Mouse (Mus musculus): ENCODE data around the gene Abcg1.

DNA sequence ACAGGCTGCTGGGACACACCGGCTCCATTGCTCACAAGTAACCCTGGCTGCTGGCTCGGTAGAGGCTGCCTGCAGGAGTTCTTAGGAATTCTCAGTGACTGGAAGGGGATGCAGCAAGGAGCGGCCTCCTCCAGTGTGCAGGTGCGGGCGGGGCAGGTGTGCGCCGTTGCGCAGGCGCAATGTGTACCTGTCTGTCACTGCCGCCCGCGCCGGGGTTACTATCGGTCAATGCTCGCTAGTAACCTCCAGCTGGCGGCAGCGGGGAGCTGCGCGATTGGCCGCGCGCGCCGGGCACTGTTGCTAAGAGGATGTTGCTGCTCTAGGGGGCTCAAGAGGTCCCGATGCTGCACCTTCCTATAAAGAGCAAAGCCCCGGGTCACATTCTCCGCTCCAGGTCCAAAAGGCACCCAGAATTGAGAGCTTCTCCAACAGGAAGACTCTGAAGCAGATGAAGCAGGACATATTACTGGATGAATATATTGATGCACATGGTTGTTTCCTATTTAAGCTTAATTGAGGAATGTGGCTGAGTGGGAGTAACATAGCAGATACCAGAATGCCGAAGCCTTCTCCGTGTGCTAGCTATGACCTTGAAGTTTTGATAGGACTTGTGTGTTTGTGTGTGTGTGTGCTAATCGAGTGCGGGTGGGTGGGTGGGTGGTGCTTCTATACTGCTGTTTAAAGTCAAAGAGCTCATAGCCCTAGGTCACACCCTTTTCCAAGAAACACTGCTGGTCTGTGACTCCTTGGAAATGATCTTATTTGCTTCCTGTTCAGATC, 16.0 kb downstream of the Abcg1 start:
- TF ChIP-seq CTCF (IDR thresholded peaks at IDR 0.05; ENCODE audit: low read depth, low read length) (no peak), POLR2A (IDR thresholded peaks at IDR 0.05; ENCODE audit: extremely low read depth, insufficient read depth, low read length) (no peak)
